Mouse (Mus musculus) macrophage (primary cell): Measurements from ENCODE around the gene Mllt6. TPM values are rescaled to one million over a fixed set of nuclear protein-coding genes. Genes with fewer than 3 reads are reported as not detected.
A peak's percentile ranks its signal among the peaks of the same experiment; 100 is the strongest.
"Not testable (repeated sequence)": the region's sequence is repeated elsewhere in the genome, so short reads cannot be mapped to it uniquely, and the experiment has no call there.

ENCODE experiments used
- H3K27ac ChIP-seq: fragments of 350-480 bp; formaldehyde crosslinking; 2 replicates; pipeline ENCODE4 v1.9.0; 2021
- H3K36me3 ChIP-seq: fragments of 350-480 bp; formaldehyde crosslinking; 2 replicates; pipeline ENCODE4 v1.9.0; 2021; ENCODE audit errors: inconsistent target
- H3K4me3 ChIP-seq: fragments of 350-480 bp; formaldehyde crosslinking; 2 replicates; pipeline ENCODE4 v1.9.0; 2021; ENCODE audit errors: inconsistent target
- H3K79me2 ChIP-seq: fragments of 350-480 bp; formaldehyde crosslinking; 2 replicates; pipeline ENCODE4 v1.9.0; 2021; ENCODE audit errors: inconsistent target
- whole genome bisulfite sequencing: methylation state at CpG from one replicate; pipeline ENCODE4 v1.1.7; 2026; ENCODE audit warnings: inconsistent platforms; ENCODE audit not compliant: missing documents; 5-methylcytosine and 5-hydroxymethylcytosine counted together
- polyA plus RNA-seq: library from polyadenylated mRNA; stranded (reverse); fragments of 250-400 nt; gene quantifications from 3 replicates; pipeline ENCODE4 v1.2.4, GENCODE M21; 2018; ENCODE audit warnings: inconsistent platforms

Mllt6 gene
- polyA plus RNA-seq, 1 experiment from 2014 or later: 10.1 TPM

GRCm38 (mm10) chr11:97657967-97658366, 5.2 kb upstream of the Mllt6 start:
- WGBS: 93% methylated on average over 1 of the region's 6 CpGs
- H3K4me3 ChIP-seq: not testable (repeated sequence)

GRCm38 (mm10) chr11:97658751-97659266, 4.4 kb upstream of the Mllt6 start:
- Histone ChIP-seq H3K27ac (peak overlapping the region; percentile 99), H3K36me3 (peaks cover 15% of the 10 kb centered on the region; the same call in 1 of the 2 replicates), H3K4me3 (peak overlapping the region; percentile 91), H3K79me2 (peaks cover 28% of the 10 kb centered on the region)
- 66% methylated on average over 11 of the region's 11 CpGs for WGBS

More at GRCm38 (mm10) chr11:97657967-97658366, 5.2 kb upstream of the Mllt6 start:
- Histone ChIP-seq H3K36me3 (peaks cover 15% of the 10 kb centered on the region; the same call in 1 of the 2 replicates), H3K27ac (peak overlapping the region; percentile 99), H3K79me2 (peaks cover 27% of the 10 kb centered on the region)

GRCm38 (mm10) chr11:97659267-97659989, 3.8 kb upstream of the Mllt6 start:
- H3K27ac ChIP-seq: peak overlapping the region; percentile 99
- H3K36me3 ChIP-seq: peaks cover 15% of the 10 kb centered on the region; the same call in 1 of the 2 replicates
- under 1% methylated on average over 13 of the region's 13 CpGs for WGBS
- peak overlapping the region; percentile 91 for H3K4me3 ChIP-seq
- peaks cover 34% of the 10 kb centered on the region for H3K79me2 ChIP-seq

GRCm38 (mm10) chr11:97659990-97660714, 3.1 kb upstream of the Mllt6 start:
- Histone ChIP-seq H3K79me2 (peaks cover 39% of the 10 kb centered on the region), H3K4me3 (peak overlapping the region; percentile 91), H3K27ac (peak overlapping the region; percentile 99), H3K36me3 (peaks cover 15% of the 10 kb centered on the region; the same call in 1 of the 2 replicates)
- WGBS: 1% methylated on average over 53 of the region's 78 CpGs

GRCm38 (mm10) chr11:97660734-97661647, 2.2 kb upstream of the Mllt6 start:
- peaks cover 15% of the 10 kb centered on the region; the same call in 1 of the 2 replicates for H3K36me3 ChIP-seq
- 11% methylated on average over 27 of the region's 27 CpGs for WGBS
- H3K27ac ChIP-seq: peak overlapping the region; percentile 60
- peak overlapping the region; percentile 41 for H3K4me3 ChIP-seq
- H3K79me2 ChIP-seq: peaks cover 39% of the 10 kb centered on the region

GRCm38 (mm10) chr11:97661648-97662133, 1.5 kb upstream of the Mllt6 start:
- Histone ChIP-seq H3K4me3 (peak overlapping the region; percentile 41; the same call in 1 of the 2 replicates), H3K36me3 (peaks cover 11% of the 10 kb centered on the region; the same call in 1 of the 2 replicates), H3K79me2 (peaks cover 34% of the 10 kb centered on the region), H3K27ac (peak overlapping the region; percentile 60)
- WGBS: 0% methylated on average over 8 of the region's 20 CpGs

GRCm38 (mm10) chr11:97662207-97662892, 864 bp upstream of the Mllt6 start:
- WGBS: 11% methylated on average over 21 of the region's 21 CpGs
- peaks cover 27% of the 10 kb centered on the region for H3K79me2 ChIP-seq
- peak overlapping the region; percentile 29 for H3K27ac ChIP-seq
- H3K36me3 ChIP-seq: peaks cover 15% of the 10 kb centered on the region; the same call in 1 of the 2 replicates
- H3K4me3 ChIP-seq: peak overlapping the region; percentile 41

- Histone ChIP-seq H3K36me3 (peaks cover 24% of the 10 kb centered on the region), H3K27ac (no peak overlapping the region), H3K4me3 (peak overlapping the region; percentile 45), H3K79me2 (peaks cover 14% of the 10 kb centered on the region; the same call in 1 of the 2 replicates)
- WGBS: 3% methylated on average over 40 of the region's 57 CpGs
Measured at GRCm38 (mm10) chr11:97663528-97664338, 519 bp downstream of the Mllt6 start.

- Histone ChIP-seq H3K4me3 (peak overlapping the region; percentile 45), H3K27ac (no peak overlapping the region), H3K36me3 (peaks cover 29% of the 10 kb centered on the region), H3K79me2 (peaks cover 13% of the 10 kb centered on the region; the same call in 1 of the 2 replicates)
- 18% methylated on average over 6 of the region's 8 CpGs for WGBS
Measured at GRCm38 (mm10) chr11:97664339-97664665, 1.1 kb downstream of the Mllt6 start.

- Histone ChIP-seq H3K27ac (no peak overlapping the region), H3K36me3 (peaks cover 32% of the 10 kb centered on the region), H3K4me3 (no peak overlapping the region), H3K79me2 (peaks cover 13% of the 10 kb centered on the region; the same call in 1 of the 2 replicates)
- 59% methylated on average over 6 of the region's 6 CpGs for WGBS
Measured at GRCm38 (mm10) chr11:97664771-97665240, 1.6 kb downstream of the Mllt6 start.

GRCm38 (mm10) chr11:97665431-97665830, 2.2 kb downstream of the Mllt6 start:
- no peak overlapping the region for H3K27ac ChIP-seq
- H3K79me2 ChIP-seq: peaks cover 13% of the 10 kb centered on the region; the same call in 1 of the 2 replicates
- WGBS: 94% methylated on average over 13 of the region's 13 CpGs
- H3K4me3 ChIP-seq: no peak overlapping the region
- H3K36me3 ChIP-seq: peaks cover 38% of the 10 kb centered on the region

- peaks cover 46% of the 10 kb centered on the region for H3K36me3 ChIP-seq
- H3K27ac ChIP-seq: no peak overlapping the region
- 95% methylated on average over 7 of the region's 7 CpGs for WGBS
- no peak overlapping the region for H3K4me3 ChIP-seq
- peaks cover 13% of the 10 kb centered on the region; the same call in 1 of the 2 replicates for H3K79me2 ChIP-seq
Measured at GRCm38 (mm10) chr11:97666221-97666620, 3.0 kb downstream of the Mllt6 start.
